Mouse (Mus musculus) CH12.LX (cell line): ENCODE measurements around the gene Cox19.
A peak's percentile ranks its signal among the peaks of the same experiment; 100 is the strongest.

Experiments
- CTCF ChIP-seq, 2 experiments: IDR thresholded peaks in 1 of 2; conservative IDR thresholded peaks in 1 of 2; 2 replicates each; pipeline ENCODE4 v1.5.1; 2011 to 2012; ENCODE audit warnings: low read depth in 2 of 2, low read length in 2 of 2, improper control_type of control experiment in 1 of 2, inconsistent platforms in 1 of 2, mild to moderate bottlenecking in 1 of 2, moderate library complexity in 1 of 2
- POLR2A ChIP-seq: IDR thresholded peaks from 2 replicates; pipeline ENCODE4 v1.6.1; 2011; ENCODE audit warnings: low read depth, mild to moderate bottlenecking, improper control_type of control experiment, low read length
- USF1 ChIP-seq: IDR thresholded peaks from 2 replicates; pipeline ENCODE4 v1.6.1; 2014; ENCODE audit warnings: low read depth, mild to moderate bottlenecking, inconsistent platforms, low read length, improper control_type of control experiment

- TF ChIP-seq POLR2A (no peak), CTCF (conservative IDR thresholded peaks at IDR 0.05 in 1 of 2, IDR thresholded peaks at IDR 0.05 in 1 of 2; ENCODE audit: low read depth in 2 of 2, low read length in 2 of 2) (peak; percentile 81 to 84), USF1 (no peak)
Measured at GRCm38 (mm10) chr5:139344021-139344686, 7.1 kb downstream of the Cox19 start.
